Mouse (Mus musculus): Measurements from ENCODE around the gene Trim23. TPM values are rescaled to one million over a fixed set of nuclear protein-coding genes. Genes with fewer than 3 reads are reported as not detected.

Trim23 gene
- polyA plus RNA-seq, 2 experiments: 5.1 to 10.4 TPM

DNA sequence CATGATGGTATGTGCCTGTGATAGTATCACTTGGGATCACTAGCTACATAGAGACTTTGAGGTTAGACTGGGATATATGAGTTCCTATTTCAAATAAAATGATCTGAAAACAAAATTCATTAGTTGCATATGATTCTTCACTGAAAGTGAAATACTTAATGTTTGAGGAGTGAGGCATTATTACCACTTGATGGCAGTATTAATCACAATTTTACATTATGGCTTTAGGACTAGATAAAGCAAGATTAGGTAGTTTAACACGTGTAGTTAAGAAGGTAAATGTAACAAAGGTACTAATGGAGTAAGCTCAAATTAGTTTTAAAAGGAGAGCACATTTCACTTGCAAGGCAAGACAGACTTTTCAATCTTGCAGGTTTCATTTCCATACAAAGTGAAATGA is 25.7 kb downstream of the Trim23 start:
- H3K4me3 ChIP-seq (ENCODE audit: insufficient read depth in 1 of 2, low read depth in 2 of 2, low read length in 2 of 2): no peak overlapping the region
- H3K27me3 ChIP-seq (ENCODE audit: control insufficient read depth, insufficient read depth, low read length): no peaks in the 10 kb centered on the region
- ATAC-seq (ENCODE audit: insufficient read depth) (no peak), DNase-seq (ENCODE audit: low read depth in 3 of 3, low spot score in 3 of 3) (no peak)
- H3K27ac ChIP-seq: no peak overlapping the region
- H3K9me3 ChIP-seq (ENCODE audit: control insufficient read depth, low read length): no peaks in the 10 kb centered on the region
- no peak for TF ChIP-seq EP300 (IDR thresholded peaks at IDR 0.05; ENCODE audit: low read depth)
- TF ChIP-seq CTCF (IDR thresholded peaks at IDR 0.05; ENCODE audit: low read depth): no peak
- H3K4me2 ChIP-seq (ENCODE audit: low read depth): no peak overlapping the region
- H3K4me1 ChIP-seq (replicated peaks; ENCODE audit: control insufficient read depth in 2 of 2, insufficient read depth in 2 of 2, low read length in 1 of 2): no peaks in the 10 kb centered on the region
- 29% methylated on average over 1 of the region's 1 CpGs for WGBS (ENCODE audit: insufficient replicate concordance)
- no peak overlapping the region for H3K9ac ChIP-seq (replicated peaks)
- H3K36me3 ChIP-seq (replicated peaks; ENCODE audit: control insufficient read depth, insufficient read depth, low read depth): peaks cover 23% of the 10 kb centered on the region

DNA sequence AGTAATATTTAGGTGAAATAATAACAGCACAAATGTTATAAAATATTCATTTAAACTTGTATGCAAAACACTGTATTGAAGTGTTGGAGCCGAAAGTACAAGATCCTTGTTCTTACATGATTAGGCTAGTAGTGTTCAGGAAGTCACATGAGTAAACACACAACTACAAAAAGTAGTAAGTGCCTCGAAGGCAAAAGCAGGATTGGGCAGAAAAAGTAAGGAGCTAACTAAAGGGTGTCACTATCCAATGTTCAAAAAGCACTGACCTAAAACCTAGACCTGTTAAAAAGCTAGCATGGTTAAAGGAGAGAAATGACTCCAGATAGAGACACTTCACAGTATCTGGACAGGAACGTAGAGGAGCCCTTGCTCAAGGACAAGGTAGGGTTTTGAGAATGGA is 48.9 kb downstream of the Trim23 start:
- Histone ChIP-seq H3K9me3 (ENCODE audit: control insufficient read depth, low read length) (no peaks in the 10 kb centered on the region), H3K27ac (peak overlapping the region; percentile 23), H3K4me2 (ENCODE audit: low read depth) (peak overlapping the region; percentile 86), H3K9ac (replicated peaks) (peak overlapping the region; percentile 84), H3K27me3 (ENCODE audit: control insufficient read depth, insufficient read depth, low read length) (no peaks in the 10 kb centered on the region), H3K4me3 (ENCODE audit: insufficient read depth in 1 of 2, low read depth in 2 of 2, low read length in 2 of 2) (peak overlapping the region; percentile 61 to 85), H3K4me1 (replicated peaks; ENCODE audit: control insufficient read depth in 2 of 2, insufficient read depth in 2 of 2, low read length in 1 of 2) (peaks cover 3 to 8% of the 10 kb centered on the region in 2 experiments), H3K36me3 (replicated peaks; ENCODE audit: control insufficient read depth, insufficient read depth, low read depth) (peaks cover 6% of the 10 kb centered on the region; the same call in 1 of the 2 replicates)
- TF ChIP-seq CTCF (IDR thresholded peaks at IDR 0.05; ENCODE audit: low read depth): no peak
- TF ChIP-seq EP300 (IDR thresholded peaks at IDR 0.05; ENCODE audit: low read depth): no peak
- no peak for ATAC-seq (ENCODE audit: insufficient read depth)
- DNase-seq (ENCODE audit: low read depth in 3 of 3, low spot score in 3 of 3): peak in 1 of 3 experiments; percentile 13
- WGBS (ENCODE audit: insufficient replicate concordance): 25% methylated on average over 3 of the region's 3 CpGs

DNA sequence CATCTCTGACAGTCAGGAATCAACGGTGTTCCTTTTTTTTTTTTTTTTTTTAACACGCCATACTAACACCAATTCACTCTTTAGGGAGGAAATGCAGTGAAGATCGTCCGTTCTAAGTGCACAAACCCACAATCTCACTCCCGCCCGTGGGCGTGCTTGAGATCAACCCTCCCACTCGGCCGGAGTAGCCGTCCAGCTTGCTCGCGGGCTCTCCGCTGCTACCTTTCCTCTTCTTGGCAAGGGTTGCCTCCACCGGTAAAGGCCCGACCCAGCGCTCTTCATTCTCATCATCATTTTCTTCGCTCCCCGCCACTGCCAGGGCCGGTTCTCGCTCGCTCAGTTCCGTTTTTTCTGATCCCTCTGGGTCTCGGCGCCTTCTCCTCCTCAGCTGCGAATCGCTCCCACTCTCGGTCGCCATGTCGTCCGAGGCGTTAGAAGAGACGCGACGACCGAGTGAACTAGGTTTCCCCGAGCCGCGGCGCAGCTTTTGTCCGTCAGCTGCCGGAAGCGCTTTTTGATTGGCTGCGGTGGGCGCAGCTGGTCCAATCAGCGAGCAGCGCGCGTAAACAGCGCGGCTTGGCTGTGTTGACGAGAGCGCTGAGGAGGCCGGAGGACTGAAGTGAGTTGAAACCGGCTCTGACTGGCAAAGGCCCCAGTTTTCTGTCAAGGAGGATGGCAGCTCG is 49.9 kb downstream of the Trim23 start, which contains the start of the genes Cenpk and Ppwd1:
Gene Cenpk, plus strand, starts transcription at position 228 of the 683 bp plus-strand sequence.
Gene Ppwd1, minus strand, starts transcription at position 460 of the 683 bp plus-strand sequence.
- peak; percentile 92 to 94 (median 93) for DNase-seq (ENCODE audit: low read depth in 3 of 3, low spot score in 3 of 3)
- Histone ChIP-seq H3K4me2 (ENCODE audit: low read depth) (peak within 1 kb of the TSS; percentile 86), H3K27ac (peak within 1 kb of the TSS; percentile 87), H3K9me3 (ENCODE audit: control insufficient read depth, low read length) (no peaks in the 10 kb centered on the region), H3K4me3 (ENCODE audit: insufficient read depth in 1 of 2, low read depth in 2 of 2, low read length in 2 of 2) (peak within 1 kb of the TSS; percentile 61 to 94), H3K27me3 (ENCODE audit: control insufficient read depth, insufficient read depth, low read length) (no peaks in the 10 kb centered on the region), H3K9ac (replicated peaks) (peak within 1 kb of the TSS; percentile 84), H3K36me3 (replicated peaks; ENCODE audit: control insufficient read depth, insufficient read depth, low read depth) (peaks cover 4% of the 10 kb centered on the region; the same call in 1 of the 2 replicates), H3K4me1 (replicated peaks; ENCODE audit: control insufficient read depth in 2 of 2, insufficient read depth in 2 of 2, low read length in 1 of 2) (peaks cover 3 to 8% of the 10 kb centered on the region in 2 experiments)
- WGBS (ENCODE audit: insufficient replicate concordance): under 1% methylated on average over 55 of the region's 55 CpGs
- peak; percentile 98 for ATAC-seq (ENCODE audit: insufficient read depth)
- TF ChIP-seq EP300 (IDR thresholded peaks at IDR 0.05; ENCODE audit: low read depth): peak; percentile 64
- no peak for TF ChIP-seq CTCF (IDR thresholded peaks at IDR 0.05; ENCODE audit: low read depth)

DNA sequence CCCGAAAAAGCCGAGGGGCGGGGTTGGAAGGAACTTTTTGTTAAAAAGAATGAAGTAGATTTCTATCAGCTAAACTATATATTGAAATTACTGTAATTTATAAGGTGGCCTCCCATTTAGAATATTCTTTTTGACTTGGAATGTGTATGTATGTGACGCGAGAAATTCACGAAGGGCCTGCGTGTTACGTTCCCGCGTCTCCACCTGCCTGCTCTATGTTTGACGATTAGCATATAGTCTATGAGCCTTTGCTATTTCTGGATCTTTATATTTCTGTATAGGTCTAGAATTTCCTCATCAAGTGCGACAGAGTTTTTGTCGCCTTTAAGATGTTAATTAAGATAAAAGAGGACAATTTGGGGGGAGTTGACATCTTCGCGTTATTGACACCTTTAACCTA is 50.6 kb downstream of the Trim23 start:
- no peaks in the 10 kb centered on the region for H3K9me3 ChIP-seq (ENCODE audit: control insufficient read depth, low read length)
- peak overlapping the region; percentile 74 for H3K4me2 ChIP-seq (ENCODE audit: low read depth)
- DNase-seq (ENCODE audit: low read depth in 3 of 3, low spot score in 3 of 3): peak; percentile 22 to 37 (median 26)
- 4% methylated on average over 15 of the region's 15 CpGs for WGBS (ENCODE audit: insufficient replicate concordance)
- H3K4me1 ChIP-seq (replicated peaks; ENCODE audit: control insufficient read depth in 2 of 2, insufficient read depth in 2 of 2, low read length in 1 of 2): peaks cover 3 to 8% of the 10 kb centered on the region in 2 experiments
- peak; percentile 54; the same call in 1 of the 2 replicates for ATAC-seq (ENCODE audit: insufficient read depth)
- H3K4me3 ChIP-seq (ENCODE audit: insufficient read depth in 1 of 2, low read depth in 2 of 2, low read length in 2 of 2): peak overlapping the region; percentile 61 to 94
- H3K27ac ChIP-seq: peak overlapping the region; percentile 87
- H3K27me3 ChIP-seq (ENCODE audit: control insufficient read depth, insufficient read depth, low read length): no peaks in the 10 kb centered on the region
- TF ChIP-seq EP300 (IDR thresholded peaks at IDR 0.05; ENCODE audit: low read depth): no peak
- no peak for TF ChIP-seq CTCF (IDR thresholded peaks at IDR 0.05; ENCODE audit: low read depth)
- peaks cover 4% of the 10 kb centered on the region; the same call in 1 of the 2 replicates for H3K36me3 ChIP-seq (replicated peaks; ENCODE audit: control insufficient read depth, insufficient read depth, low read depth)
- H3K9ac ChIP-seq (replicated peaks): peak overlapping the region; percentile 80

Other genes starting within 250 kb of the Trim23 start
- gene Nln, start 69.2 kb upstream of the Trim23 start, polyA plus RNA-seq (2012; rRNA removed): 5.2 and 5.3 TPM in 2 replicates
- 10.8 and 13.7 TPM in 2 replicates for gene Nln, start 69.2 kb upstream of the Trim23 start, polyA plus RNA-seq (2014; fragmentation: Nextera tagmentation; extraction: Ambion mirVana)
- gene Sgtb, start 69.1 kb upstream of the Trim23 start, polyA plus RNA-seq (2012; rRNA removed): 0.21 and 0.26 TPM in 2 replicates
- 0.58 TPM in 2 replicates for gene Sgtb, start 69.1 kb upstream of the Trim23 start, polyA plus RNA-seq (2014; fragmentation: Nextera tagmentation; extraction: Ambion mirVana)
- gene Trappc13, start 328 bp upstream of the Trim23 start, polyA plus RNA-seq (2012; rRNA removed): 4.6 and 7.3 TPM in 2 replicates
- 22.0 and 23.1 TPM in 2 replicates for gene Trappc13, start 328 bp upstream of the Trim23 start, polyA plus RNA-seq (2014; fragmentation: Nextera tagmentation; extraction: Ambion mirVana)
- 23.0 and 33.2 TPM in 2 replicates for gene Cenpk, start 49.8 kb downstream of the Trim23 start, polyA plus RNA-seq (2012; rRNA removed)
- gene Cenpk, start 49.8 kb downstream of the Trim23 start, polyA plus RNA-seq (2014; fragmentation: Nextera tagmentation; extraction: Ambion mirVana): 89.3 and 95.0 TPM in 2 replicates
- 4.8 and 7.6 TPM in 2 replicates for gene Ppwd1, start 50.0 kb downstream of the Trim23 start, polyA plus RNA-seq (2012; rRNA removed)
- 8.5 and 8.9 TPM in 2 replicates for gene Ppwd1, start 50.0 kb downstream of the Trim23 start, polyA plus RNA-seq (2014; fragmentation: Nextera tagmentation; extraction: Ambion mirVana)
- gene Adamts6, start 109.0 kb downstream of the Trim23 start, polyA plus RNA-seq (2012; rRNA removed): 0.29 and 0.35 TPM in 2 replicates
- 0.08 and 0.11 TPM in 2 replicates for gene Adamts6, start 109.0 kb downstream of the Trim23 start, polyA plus RNA-seq (2014; fragmentation: Nextera tagmentation; extraction: Ambion mirVana)

All from liver, embryonic 14.5 days (tissue).